Mouse (Mus musculus): ENCODE data around the gene Ift122. TPM values are rescaled to one million over a fixed set of nuclear protein-coding genes. Genes with fewer than 3 reads are reported as not detected.

Ift122 gene
- polyA plus RNA-seq, 1 experiment from 2014 or later: 20.4 TPM

GRCm38 (mm10) chr6:115975606-115976005 lies 122.3 kb downstream of the Ift122 start:
- H3K4me3 ChIP-seq (ENCODE audit: low read depth, low read length): no peak overlapping the region
- H3K4me1 ChIP-seq (ENCODE audit: control insufficient read depth, insufficient read depth, low read length): peaks cover 19% of the 10 kb centered on the region
- H3K9me3 ChIP-seq (ENCODE audit: control insufficient read depth, low read length): no peaks in the 10 kb centered on the region
- H3K4me2 ChIP-seq (ENCODE audit: low read depth, low read length): no peak overlapping the region
- H3K36me3 ChIP-seq (ENCODE audit: control insufficient read depth, insufficient read depth, low read length): peaks cover 5% of the 10 kb centered on the region; the same call in 1 of the 2 replicates
- 87% methylated on average over 8 of the region's 8 CpGs for WGBS
- no peak overlapping the region for H3K9ac ChIP-seq (ENCODE audit: low read depth, low read length)
- DNase-seq (ENCODE audit: low spot score) (no peak), ATAC-seq (ENCODE audit: low read depth) (no peak)
- H3K27me3 ChIP-seq (replicated peaks; ENCODE audit: control insufficient read depth, insufficient read depth, low read length): no peaks in the 10 kb centered on the region
- H3K27ac ChIP-seq (replicated peaks; ENCODE audit: low read depth, low read length): no peak overlapping the region

Other genes starting within 250 kb of the Ift122 start
- 98.6 and 112 TPM in 2 replicates for gene Raf1, start 176.8 kb upstream of the Ift122 start, polyA plus RNA-seq (2014; fragmentation: Nextera tagmentation; extraction: Ambion mirVana)
- gene Tmem40, start 91.1 kb upstream of the Ift122 start, polyA plus RNA-seq (2014; fragmentation: Nextera tagmentation; extraction: Ambion mirVana): 7.5 and 7.8 TPM in 2 replicates
- 36.9 and 42.6 TPM in 2 replicates for gene Cand2, start 78.9 kb upstream of the Ift122 start, polyA plus RNA-seq (2014; fragmentation: Nextera tagmentation; extraction: Ambion mirVana)
- 2,245 and 2,432 TPM in 2 replicates for gene Rpl32, start 44.7 kb upstream of the Ift122 start, polyA plus RNA-seq (2014; fragmentation: Nextera tagmentation; extraction: Ambion mirVana)
- gene Efcab12, start 15.1 kb upstream of the Ift122 start, polyA plus RNA-seq (2014; fragmentation: Nextera tagmentation; extraction: Ambion mirVana): 0.79 and 0.89 TPM in 2 replicates
- gene Mbd4, start 99 bp upstream of the Ift122 start, polyA plus RNA-seq (2014; fragmentation: Nextera tagmentation; extraction: Ambion mirVana): 13.3 and 13.4 TPM in 2 replicates
- gene Rho, start 78.3 kb downstream of the Ift122 start, polyA plus RNA-seq (2014; fragmentation: Nextera tagmentation; extraction: Ambion mirVana): 0.51 and 1.0 TPM in 2 replicates
- not detected in 2 replicates for gene H1foo, start 91.5 kb downstream of the Ift122 start, polyA plus RNA-seq (2014; fragmentation: Nextera tagmentation; extraction: Ambion mirVana)
- 45.5 and 46.9 TPM in 2 replicates for gene Plxnd1, start 141.5 kb downstream of the Ift122 start, polyA plus RNA-seq (2014; fragmentation: Nextera tagmentation; extraction: Ambion mirVana)